Mouse (Mus musculus): ENCODE measurements at regions not wholly inside any gene's neighbourhood (a gene's known extent, or its start where the extent isn't known, plus 50 kb on each side); places are given as distances from the start of the nearest gene placed in this dataset.
A peak's percentile ranks its signal among the peaks of the same experiment; 100 is the strongest.

DNA sequence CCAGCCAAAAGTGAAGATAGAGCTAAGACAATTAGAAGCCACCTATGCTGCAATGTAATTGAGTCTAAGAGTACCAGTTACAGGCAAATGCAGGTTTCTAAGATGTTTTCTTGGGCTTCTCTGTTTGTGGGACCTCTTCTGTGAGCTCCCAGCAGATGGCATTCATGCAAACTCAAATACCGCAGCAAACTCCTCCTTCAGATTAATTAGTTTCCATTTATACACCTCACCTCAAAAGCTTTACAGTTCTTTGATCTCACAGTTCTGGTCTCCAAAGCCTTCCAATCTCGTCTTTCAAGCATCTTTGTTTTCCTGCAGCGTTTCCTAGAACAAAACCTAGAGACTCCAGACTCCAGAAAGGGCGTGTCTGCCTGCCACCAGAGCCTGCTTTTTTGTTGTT is 340.6 kb upstream of the Myt1l start:
- peak in 1 of 2 experiments; percentile 14 for DNase-seq (ENCODE audit: low spot score in 2 of 2)

DNA sequence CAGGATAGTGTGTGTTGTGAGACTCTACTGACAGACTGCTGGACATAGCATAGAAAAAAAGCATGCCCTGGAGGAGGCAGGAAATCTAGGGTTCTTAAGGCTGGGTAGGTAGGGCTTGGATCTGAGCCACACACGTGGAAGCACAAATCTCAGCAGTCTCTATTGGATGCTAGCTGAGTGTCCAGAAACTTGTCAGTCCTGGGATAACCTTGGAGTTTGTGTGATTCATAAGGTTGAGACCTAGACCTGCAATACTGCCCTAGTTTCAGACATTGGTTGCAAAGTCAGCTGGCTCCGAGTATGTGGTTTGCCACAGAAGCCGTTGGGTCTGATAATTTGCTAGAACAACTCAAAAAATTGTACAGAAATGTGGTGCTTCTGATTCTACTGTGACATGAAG is 335.8 kb upstream of the Myt1l start:
- no peak for DNase-seq (ENCODE audit: low spot score in 2 of 2)

- DNase-seq (ENCODE audit: low spot score in 2 of 2), result no peak
These were observed 316.2 kb upstream of the Myt1l start for GRCm38 (mm10) chr12:29211946-29212345.

DNA sequence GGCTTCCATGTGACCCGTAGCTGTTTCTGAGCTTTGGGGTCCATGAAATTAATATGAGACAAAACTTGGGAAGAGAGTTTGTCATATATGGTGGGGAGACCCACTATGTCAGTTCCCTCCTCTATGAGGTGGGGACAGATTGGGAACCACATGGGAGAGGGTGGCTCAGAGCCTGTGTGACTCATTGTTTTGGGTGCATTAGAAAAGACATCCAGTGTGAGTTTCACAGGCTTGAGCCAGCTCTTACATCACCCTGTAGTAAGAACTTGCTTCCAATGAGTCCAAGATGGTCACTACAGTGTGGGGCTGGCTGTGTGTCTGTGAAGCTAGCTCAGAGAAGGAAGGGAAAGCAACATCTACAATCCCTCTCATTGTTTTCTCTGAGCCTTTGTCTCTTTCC is 314.6 kb upstream of the Myt1l start:
- peak; percentile 10 to 18 for DNase-seq (ENCODE audit: low spot score in 2 of 2)

DNA sequence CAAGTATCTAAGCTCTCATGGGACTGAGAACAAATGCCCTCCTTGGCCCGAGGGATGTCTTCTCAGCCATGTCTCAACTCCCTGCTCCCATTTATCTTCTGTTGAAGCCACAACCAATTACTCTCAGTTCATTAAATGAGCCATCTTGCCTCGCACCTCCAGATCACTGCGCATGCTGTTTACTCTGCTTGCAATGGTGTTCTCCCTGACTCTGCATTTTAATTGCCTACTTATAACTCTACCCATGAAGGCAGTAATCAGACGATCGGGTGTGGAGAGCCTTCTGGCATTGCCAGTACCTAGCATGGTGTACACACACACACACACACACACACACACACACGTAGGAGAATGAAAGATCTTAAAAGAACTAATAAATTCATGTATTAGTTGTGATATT is 306.1 kb upstream of the Myt1l start:
- no peak for DNase-seq (ENCODE audit: low spot score in 2 of 2)

DNA sequence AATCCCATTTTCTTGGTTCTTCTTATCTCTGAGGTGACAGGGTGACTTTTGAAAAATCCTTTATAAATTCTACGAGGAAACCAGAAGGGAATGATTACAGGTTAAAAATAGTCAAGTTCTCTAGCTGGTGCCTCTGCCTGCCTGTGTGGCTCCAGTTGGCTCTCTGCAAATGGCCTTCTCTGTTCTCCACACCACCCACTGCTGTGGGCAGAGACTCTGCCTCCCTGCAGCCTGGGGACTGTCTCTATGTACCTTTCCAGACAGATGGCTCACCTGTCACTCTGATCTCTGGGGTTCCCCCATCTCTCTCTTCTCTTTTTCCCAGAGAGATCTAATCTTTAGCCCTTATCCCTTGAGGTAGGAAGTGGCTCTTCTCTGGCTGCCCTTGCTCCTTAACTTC is 302.2 kb upstream of the Myt1l start:
- peak; percentile 27 to 41 for DNase-seq (ENCODE audit: low spot score in 2 of 2)

- peak; percentile 17 to 27 for DNase-seq (ENCODE audit: low spot score in 2 of 2)
These were observed 295.4 kb upstream of the Myt1l start for GRCm38 (mm10) chr12:29232492-29233447.

DNA sequence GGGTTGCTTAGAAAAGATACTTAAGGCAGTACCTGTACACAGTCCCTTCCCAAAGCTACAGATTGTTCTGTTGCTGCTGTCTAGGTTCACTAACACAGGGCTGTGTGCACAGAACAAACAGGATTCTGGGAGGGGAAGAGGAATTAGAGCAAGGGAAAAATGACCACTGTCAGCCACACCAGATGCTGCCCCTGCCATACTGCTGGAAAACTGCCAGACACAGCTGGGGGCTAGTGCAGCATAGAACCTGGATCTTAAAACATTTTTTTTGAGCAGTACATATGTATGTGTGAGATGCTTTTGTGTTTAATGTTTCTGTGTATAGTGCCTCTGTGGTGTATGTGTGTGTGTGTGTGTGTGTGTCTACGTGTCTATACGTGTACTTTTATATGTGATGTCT is 291.7 kb upstream of the Myt1l start:
- no peak for DNase-seq (ENCODE audit: low spot score in 2 of 2)

- DNase-seq (ENCODE audit: low spot score in 2 of 2), result no peak
These were observed 290.7 kb upstream of the Myt1l start for GRCm38 (mm10) chr12:29237516-29237915.

DNA sequence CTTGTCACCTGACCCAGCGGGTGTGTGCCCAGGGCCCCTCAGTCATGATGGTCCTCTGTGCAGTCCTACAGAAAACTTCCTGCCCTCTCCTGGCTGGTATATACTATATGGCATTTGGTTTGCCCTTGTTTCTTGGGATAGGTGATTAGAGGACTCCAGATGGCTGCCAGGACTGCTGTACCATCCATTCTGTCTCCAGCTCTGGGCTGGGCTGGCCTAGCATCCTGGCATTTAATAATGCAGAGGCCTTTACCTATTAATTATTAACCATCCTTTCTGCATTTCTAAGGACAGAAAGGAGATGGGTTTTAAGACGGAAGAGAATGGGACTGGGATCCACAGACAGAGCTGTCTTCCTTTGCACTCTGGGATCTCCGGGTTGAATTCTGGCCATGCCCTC is 288.7 kb upstream of the Myt1l start:
- DNase-seq (ENCODE audit: low spot score in 2 of 2), result no peak

GRCm38 (mm10) chr12:29239975-29240374 is 288.2 kb upstream of the Myt1l start:
- DNase-seq (ENCODE audit: low spot score in 2 of 2), result peak; percentile 24 to 56

DNA sequence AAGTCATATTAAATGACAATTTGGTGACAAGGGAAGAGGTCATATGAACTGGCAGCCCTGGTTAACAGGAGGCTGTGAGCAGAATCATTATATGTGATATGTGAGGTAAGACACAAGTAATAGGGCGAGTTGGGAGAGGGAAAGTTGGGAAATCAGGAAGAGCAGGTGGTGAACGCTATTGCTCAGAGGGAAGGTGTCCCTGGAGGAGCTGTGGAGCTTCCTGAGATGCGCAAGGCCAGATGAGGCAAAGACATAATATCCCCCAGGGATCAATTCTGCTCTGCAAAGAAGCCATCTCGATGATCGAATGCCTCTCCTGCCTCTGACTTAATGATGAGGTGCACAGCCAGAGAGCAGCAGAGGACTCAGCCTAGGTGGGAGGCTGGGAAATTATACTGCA is 285.1 kb upstream of the Myt1l start:
- no peak for DNase-seq (ENCODE audit: low spot score in 2 of 2)

DNA sequence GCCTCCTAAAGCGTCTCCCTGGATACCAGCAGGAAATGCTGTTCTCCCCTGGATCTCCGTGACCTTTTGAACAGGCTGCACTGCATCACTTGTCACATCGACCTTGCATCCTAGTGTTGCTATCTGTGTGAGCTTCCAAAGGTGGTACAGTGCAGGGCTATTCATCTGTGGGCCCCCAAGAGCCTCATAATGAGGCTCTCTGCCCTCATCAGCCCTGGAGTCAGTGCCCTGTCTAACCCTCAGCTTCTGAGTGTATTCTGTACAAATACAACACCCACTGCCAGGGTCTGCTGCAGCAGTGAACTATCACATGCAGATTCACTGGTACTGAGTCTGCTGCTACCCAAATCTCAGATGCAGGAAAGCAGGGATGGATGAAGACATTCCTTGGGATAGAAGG is 282.1 kb upstream of the Myt1l start:
- no peak for DNase-seq (ENCODE audit: low spot score in 2 of 2)

- peak; percentile 59 to 71 for DNase-seq (ENCODE audit: low spot score in 2 of 2)
These were observed 280.8 kb upstream of the Myt1l start for GRCm38 (mm10) chr12:29247356-29247755.

DNA sequence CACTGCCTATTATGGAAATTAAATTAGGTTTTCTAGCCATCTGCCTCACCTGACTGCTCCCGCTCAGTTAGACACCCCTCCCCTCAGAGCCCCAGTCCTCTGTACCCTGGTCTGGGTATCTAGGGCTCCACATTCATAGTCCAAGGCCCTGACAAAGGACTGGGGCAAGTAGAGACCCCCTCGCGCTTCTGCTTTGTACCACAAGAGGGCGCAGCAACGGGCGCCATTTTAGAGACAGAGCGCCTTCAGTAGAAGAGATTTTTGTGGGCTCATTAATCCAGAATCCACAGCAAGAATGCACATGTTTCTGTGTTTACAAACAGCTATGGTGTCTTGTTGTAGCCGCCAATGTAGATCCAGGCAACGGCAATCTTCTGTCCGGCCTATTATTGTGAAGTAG is 279.7 kb upstream of the Myt1l start:
- no peak for DNase-seq (ENCODE audit: low spot score in 2 of 2)

- DNase-seq (ENCODE audit: low spot score in 2 of 2), result no peak
These were observed 272.1 kb upstream of the Myt1l start for GRCm38 (mm10) chr12:29256103-29256502.

GRCm38 (mm10) chr12:29257011-29257734 is 271.0 kb upstream of the Myt1l start:
- DNase-seq (ENCODE audit: low spot score in 2 of 2), result no peak

GRCm38 (mm10) chr12:29257735-29258547 is 270.2 kb upstream of the Myt1l start:
- peak; percentile 45 to 50 for DNase-seq (ENCODE audit: low spot score in 2 of 2)

DNA sequence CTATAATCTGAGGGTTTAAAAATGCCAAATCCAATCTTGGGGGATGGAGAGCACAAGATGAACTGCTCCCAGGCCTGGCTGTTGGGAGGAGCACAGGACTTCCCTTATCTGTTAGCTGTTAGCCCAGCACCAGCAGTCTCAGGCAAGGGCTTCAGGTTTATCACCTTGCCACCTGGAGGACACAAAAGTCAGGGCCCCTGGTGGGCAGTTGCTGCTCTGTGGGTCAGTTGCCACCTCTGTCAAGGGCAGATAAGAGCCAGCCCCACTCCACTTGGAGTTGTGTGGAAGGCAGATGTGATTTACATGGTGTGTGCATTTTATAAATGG is 269.7 kb upstream of the Myt1l start:
- no peak for DNase-seq (ENCODE audit: low spot score in 2 of 2)

DNA sequence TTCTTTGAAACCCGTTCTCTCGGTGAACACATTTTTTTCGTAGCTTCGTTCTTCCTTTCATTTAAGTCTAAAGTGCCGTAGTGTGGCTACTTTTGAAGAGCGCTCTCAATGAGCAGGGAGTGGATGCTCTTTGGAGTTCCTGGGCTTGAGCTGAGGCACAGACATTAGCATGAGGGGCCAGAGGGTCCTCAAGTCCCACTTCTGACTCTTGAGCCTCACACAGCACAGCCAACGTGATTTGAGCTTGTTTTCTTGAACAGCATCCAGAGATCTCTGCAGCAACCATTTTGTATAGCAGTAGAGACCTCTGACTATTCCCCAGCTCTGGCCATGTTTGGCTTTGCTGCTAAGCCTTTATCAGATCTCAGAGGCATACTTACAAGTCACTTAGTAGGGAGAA is 269.2 kb upstream of the Myt1l start:
- no peak for DNase-seq (ENCODE audit: low spot score in 2 of 2)

DNA sequence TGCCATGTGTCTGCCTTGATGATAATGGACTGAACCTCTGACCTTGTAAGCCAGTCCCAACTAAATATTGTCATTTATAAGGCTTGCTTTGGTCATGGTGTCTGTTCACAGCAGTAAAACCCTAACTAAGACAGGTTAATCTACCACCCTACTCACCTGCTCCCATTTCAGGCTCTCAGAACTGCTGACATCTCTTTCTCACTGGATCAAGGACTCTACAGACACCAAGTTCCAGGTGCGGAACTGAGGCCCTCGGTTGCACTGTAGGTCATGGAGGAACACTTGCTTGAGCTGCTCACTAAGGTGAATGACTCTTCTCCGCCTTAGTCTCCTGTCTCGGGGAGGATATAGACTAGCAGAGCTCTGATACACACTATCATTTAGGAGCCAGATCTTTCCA is 254.0 kb upstream of the Myt1l start:
- no peak for DNase-seq (ENCODE audit: low spot score in 2 of 2)

DNA sequence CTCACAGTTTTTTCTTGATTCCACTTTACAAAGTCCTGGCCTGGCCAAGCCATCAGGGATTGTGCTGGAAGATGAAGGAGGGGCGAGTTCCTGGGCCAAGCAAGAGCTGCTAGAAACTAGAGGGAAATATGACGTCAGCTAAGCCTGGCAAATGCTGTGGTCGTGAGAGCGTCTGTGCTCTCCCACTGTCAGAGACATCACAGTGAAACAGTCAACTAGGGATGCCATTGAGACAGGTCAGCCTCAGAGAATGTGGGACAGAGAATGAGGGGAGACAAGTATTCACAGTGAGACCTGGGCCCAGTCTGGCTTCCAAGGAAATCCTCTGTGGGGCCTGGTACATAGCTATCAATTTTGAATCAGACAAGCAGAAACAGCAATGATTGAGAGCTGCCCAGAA is 252.5 kb upstream of the Myt1l start:
- no peak for DNase-seq (ENCODE audit: low spot score in 2 of 2)

Measured in right cerebral cortex, adult 2 months (tissue).